Mouse (Mus musculus) testis, postnatal 14 days (tissue): ENCODE measurements at regions not wholly inside any gene's neighbourhood (a gene's known extent, or its start where the extent isn't known, plus 50 kb on each side); places are given as distances from the start of the nearest gene placed in this dataset.
A peak's percentile ranks its signal among the peaks of the same experiment; 100 is the strongest.

Source experiments
- DNase-seq: peaks from one replicate; pipeline ENCODE4 v3.0.0; 2021; ENCODE audit warnings: low spot score

DNA sequence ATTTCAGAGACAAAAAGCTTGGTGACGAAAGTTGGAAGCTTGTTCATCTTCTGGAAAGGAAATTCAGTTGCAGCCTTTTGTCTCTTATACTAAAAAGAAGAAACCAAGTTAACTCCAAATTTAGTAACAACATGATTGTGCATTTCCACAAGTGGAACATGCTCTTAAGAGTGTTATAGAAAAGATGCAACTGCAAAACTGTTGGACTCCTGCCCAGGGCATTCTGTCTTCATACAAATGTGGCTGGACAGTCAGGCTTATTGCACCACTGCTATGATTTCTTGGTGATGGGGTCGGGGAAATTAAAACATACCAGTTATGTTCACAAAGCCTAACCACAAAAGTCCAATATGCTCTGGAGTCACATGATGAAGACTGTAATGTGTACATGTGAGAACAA, 194.8 kb downstream of the Gm5447 start:
- no peak for DNase-seq

DNA sequence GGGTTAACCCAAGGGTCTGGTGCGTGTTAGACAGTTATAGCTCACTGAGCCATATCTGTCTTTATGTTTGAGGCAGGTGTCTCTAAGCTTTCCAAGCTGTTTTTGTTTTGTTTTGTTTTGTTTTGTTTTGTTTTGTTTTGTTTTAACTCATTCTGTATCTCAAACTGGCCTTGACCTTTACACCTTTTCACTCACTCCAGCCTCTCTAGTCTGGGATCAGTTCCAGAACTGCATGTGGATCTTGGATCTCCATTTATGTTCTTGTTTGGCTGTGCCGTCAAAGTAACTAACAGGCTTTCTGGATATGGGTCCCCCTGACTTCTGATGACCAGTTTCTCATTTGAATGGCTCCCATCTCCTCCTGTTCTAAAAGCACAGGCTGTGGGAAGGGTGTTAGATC, 197.7 kb downstream of the Gm5447 start:
- no peak for DNase-seq

DNA sequence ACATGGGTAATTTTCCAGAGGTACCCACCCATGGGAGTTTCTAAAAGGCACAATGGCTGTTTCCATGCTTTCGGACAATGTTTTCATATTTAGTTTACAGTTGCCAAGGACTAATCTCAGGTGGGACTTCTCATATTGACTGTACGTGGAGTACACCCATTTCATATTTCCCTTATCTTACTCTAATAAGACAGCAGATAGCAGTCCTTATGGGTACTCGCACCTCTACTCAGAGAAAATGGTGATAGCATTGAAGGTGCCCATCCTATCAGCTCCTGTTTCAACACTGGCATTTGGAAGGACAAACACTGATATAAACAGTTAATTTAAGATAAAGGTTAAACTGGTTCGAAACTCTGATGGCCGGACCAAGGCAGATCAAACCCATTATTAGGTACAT, 198.6 kb downstream of the Gm5447 start:
- no peak for DNase-seq

DNA sequence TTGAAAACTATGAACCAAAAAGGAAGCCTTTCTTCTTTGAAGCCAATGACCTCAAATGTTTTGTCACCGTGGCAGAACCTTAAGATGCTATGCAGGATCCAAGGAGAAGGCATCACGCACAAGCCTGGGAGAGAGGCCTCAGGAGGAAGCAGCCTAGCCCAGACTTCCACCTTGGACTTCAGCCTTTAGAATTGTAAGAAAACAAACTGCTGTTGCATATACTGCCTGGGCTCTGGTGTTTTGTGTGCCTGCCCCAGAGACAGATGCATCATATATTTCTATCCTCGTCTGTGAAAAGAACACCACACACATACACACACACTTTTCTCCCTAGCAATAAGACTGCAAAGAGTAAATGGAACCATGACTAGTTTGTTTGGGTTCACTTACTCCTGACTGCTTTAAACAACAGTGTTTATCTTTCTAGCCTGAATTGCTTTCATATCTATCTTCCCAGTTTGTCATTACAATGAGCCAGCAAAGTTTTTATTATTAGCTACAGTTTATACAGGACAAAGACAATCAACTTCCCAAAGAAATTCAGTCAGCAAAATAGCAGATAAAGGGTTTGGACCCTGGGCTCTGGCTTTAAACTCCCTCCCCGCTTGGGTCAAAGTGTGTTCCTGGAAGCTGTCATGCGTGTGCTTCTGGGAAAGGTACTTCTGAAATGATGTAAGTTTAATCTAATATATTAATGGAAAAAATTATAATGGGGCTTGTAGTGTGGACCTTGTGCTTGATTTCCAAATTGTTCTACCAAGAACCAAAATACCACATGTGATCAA, 204.2 kb downstream of the Gm5447 start:
- no peak for DNase-seq

DNA sequence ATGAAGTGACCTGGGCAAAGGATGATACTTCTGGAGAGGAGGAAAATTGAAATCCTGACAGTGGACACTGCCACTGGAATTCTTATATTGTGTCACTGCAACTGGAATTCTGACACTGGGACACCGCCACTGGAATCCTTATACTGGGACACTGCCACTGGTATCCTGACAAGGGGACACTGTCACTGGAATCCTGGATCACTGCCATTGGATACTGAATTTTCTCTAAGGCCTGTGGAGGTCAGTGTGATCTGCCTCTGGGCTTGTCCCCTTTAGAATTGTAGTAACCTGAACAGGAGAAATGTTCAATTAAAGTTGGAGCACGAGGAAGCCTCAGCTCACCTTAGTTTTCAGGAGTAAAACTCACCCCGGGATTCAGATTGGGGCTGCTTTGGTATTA, 205.0 kb downstream of the Gm5447 start:
- no peak for DNase-seq

DNA sequence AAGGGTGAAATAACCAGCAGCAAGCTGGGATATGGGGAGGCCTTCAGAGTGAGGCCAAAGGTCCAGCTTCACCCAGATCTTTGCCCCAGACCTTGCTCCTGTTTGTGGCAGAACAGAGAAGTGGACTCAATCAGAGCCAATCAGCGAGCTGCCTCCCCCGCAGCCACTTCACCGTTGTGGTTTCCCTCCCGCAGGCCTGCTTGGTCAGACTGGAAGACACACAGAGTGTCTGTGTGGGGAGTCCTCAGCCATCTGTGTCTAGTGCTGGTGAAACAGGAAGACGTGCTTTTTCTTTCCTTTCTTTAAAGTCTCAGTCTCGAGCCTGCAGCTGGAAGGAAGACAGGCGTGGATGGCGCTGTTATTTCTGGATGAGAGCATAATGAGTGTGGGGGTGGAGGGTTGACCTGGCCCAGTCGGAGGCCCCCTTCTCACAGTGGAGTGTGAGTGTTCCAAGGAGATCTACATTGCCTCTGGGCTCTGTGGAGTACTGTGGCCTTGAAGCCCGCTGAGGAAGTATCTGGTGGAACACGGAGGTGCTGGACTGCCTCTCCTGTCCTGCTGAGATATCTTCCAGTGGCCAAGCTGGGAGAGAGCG, 205.5 kb downstream of the Gm5447 start:
- DNase-seq, result peak; percentile 5

DNA sequence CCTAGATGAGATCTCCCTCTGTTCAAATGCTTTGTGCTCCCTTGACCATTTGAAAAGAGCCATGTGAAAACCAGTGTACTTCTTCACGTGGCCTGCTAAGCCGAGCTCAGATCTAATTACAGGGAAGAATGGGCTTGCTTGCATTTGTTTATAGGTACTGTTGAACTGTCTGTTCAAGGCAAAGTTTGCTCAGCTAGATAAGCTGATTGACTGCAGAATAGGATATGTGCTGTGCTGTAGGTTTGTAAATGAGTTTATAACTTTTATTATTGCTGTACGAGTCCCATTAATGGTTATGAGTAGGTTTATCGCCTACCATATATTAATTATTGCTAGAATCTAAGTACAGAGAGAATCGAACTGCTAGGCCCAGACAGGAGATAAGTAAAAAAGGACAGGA, 207.5 kb downstream of the Gm5447 start:
- no peak for DNase-seq

DNA sequence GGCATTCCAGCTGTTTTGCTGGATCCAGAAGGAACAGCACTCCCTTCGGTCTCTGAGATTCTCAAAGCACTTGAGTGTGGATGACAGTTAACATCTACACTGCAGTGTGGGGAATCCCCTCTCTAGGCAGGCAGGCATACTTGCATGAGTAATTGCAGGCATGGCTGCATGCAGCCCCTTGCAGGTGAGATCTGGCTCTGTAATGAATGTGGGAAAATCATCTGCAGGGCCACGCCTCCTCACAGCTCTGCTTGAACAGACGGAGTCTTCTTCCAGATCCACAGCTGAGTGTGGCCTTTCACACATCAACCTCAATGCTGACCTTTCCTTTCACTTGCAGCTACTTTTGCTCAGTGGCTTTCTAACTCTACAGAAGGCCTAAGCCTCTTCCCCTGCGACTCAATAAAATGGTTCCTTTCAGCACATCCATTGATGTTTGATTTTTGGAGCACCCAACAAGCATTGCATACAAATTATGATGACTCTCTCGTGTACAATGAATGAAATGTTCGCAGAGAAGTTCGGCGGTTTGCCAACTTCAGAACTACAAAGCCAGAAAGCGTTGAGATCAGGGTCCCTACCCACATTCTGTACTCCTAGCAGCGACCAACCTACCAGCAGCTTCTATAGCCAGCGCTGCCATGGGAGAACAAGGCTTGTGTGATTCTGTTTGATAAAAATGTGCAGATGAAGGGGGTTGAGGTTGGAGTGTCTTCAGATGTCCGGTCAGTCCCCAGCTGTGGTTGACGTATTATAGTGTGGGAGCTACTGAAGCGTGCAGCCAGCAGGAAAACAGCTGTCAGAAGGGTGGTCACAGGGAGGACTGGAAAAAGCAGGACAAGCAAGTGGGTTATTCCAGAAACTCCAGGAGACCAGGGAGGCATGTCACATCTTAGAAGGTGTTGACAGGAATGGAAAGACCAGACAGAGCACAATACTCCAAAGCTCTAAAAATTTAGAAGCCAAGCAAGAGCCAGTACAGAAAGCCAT, 211.1 kb downstream of the Gm5447 start:
- DNase-seq, result no peak

DNA sequence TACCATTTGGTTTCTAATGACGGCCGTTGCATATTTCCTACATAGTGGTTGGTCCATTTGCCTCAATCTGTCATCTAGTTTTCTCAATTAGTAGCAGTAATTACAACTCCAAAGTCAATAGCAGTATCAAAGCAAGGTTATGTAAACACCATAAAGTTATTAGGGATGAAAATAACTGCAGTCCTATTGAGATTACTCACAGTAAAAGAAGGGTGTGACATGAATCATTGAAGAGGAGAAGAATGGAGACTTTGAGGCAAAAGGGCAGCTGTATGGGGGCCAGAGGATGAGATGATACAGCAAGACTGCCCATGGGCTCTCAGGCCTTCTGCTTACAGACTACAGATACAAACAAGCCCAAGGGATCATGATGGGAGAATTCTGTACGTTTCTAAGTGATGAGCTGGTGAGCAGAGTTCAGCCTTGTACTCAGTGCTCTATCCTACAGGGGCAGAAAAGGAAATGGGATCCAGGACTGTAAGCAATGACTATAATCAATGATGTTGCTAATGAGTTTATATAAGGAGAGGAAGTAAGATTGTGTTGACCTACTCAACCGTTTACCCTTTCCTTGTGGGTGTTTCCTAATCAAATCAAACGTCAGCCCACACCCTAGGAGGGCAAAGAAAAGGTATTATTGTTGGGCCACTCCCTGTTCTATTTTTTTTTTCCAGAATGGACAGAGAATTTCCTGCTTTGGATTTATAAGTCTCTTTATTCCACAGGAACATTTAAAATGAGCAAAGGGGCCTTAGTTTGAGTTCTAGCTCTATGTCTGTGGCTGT, 213.0 kb downstream of the Gm5447 start:
- DNase-seq, result no peak

DNA sequence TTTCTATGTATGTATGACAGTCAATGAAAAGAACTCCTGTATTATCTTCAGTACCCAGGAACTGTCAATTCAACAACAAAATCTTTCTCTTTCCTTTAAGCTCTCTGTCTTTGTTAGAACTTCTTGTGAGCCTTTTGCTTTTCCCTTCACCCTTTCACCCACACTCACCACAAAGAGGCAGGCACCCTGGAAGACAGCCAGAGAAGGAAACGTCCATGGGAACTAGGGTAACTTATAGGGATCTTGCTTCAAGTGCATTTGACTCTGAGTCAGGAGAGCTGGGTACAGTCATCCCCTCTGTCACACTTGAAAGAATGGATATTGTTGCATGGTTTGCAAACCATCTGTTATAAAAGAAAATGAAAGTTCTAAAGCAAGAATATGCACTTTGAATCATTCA, 215.1 kb downstream of the Gm5447 start:
- no peak for DNase-seq

DNA sequence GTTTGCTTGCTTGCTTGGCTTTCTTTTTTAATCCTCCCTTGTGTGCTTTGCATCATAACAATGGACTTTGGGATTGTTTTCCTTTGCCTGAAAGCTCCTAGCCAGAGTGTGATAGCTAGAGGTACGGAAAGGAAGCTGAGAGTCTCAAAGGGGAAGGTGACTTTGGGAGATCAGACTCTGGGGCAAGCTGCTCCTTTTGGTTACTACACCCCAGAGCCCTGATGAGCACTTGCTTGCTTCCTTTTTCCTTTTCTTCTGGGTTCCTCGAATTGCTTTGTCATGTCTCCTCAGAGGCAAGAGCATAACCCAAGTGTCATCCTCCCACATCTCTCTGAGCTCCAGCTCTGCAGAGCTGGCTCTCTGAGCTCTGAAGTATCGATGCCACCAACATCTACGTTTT, 216.0 kb downstream of the Gm5447 start:
- no peak for DNase-seq

DNA sequence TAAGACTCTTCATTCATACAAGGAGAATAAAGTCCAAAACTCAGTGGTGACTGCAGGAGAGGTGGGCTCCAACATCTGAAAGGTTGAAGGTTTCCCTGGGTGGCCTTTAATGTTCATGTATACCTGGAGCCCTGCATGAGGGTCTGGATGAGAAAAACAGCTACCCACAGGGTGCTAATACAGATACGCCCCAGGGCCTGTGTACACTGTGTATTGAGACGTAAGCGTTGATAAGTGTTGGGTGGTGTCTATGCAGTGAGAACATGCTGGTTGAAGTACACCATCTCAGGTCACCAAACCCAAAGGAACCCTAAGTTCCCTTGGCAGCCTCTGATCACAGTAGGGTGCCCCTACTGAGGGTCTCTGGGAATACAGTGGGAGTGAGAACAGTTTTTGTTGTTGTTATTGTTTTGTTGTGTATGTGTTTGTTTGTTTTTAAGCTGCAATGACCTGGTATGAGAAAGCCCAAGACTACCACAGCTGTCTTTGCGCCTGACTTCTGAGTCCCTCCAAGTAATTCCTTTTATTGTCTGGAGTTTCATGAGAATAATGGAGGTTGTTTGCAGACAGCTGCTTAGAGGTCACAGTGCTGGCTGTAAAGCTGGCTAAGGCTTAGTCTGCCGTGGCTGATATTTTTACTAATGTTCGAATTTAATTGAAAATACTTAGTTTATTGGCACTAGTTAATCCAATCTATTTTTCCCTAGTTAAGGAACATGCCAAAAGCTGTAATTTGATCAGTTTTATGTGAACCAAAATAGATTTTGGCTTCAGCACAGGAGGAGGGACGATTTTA, 217.5 kb downstream of the Gm5447 start:
- no peak for DNase-seq

DNA sequence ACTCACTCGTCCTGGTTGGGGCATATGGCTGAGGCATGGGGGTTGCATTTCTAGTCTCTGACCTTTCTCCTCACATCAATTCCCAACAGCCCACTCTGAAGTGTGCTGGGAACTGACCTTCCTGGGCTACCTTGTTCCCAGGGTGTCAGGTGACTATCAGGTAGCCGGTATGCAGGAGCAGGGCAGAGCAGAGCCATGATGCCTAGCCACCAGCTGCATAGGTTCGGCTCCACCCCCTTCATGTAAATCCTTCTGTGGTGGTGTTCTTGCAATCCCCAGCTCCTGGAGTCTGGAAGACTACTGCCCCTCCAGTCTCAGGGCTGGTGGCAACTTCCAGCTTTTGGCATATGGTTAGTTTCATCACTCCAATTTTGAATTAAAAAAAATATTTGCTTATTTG, 221.0 kb downstream of the Gm5447 start:
- DNase-seq, result no peak

DNA sequence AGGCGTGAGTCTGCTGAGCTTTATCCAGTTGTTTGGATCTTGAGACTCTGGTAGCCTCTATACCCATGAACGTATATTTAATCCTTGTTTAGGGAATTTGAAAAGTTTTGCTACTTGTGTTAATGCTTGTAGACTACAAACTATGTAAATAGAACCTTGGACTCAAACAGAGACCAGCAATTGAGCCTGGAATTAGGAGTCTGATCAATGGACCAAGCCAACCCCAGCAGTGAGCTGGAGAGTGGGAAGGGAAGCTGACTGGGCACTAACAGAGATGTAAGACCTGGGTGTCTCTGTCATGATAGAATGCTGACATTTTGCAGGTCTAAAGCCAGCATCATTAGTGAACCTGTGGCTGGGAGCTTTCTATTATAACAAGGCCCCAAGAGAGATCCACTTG, 222.5 kb downstream of the Gm5447 start:
- DNase-seq, result no peak

DNA sequence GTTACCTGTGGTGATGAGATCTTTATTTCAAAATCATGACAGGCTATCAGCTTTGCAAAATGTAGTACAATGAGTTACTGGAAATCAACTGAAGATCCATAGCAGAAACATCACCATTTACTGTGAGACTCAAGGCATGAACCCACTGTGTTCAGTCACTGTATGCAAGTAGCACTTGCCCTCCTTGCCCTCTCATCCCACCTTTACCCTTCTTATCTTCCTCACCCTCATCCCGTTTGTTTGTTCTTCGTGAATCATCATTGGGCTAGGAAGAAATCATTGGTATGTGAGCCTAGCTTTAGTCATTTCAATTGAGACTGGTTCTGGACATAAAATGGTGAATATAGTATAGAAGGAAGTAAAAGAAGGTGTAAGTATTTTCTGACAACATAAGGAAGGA, 223.6 kb downstream of the Gm5447 start:
- no peak for DNase-seq

DNA sequence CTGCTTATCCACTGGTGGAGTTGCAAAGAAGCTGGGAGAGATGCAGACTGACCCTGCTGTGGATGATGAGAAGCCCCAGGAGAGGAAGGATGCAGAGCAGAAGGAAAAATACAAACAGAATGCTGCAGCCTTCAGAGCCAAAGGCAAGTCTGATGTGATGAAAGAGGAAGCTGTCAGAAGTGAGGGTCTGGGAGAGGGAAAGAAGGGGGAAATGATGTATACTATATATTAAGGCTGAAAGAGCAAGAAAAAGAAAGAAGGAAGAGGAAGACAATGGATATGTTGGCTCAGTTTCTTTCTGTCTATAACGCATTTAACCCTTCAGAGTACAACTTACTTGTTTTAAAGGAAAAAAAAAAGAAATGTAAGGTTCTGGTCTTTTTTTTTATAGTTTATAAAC, 225.4 kb downstream of the Gm5447 start:
- DNase-seq, result no peak

DNA sequence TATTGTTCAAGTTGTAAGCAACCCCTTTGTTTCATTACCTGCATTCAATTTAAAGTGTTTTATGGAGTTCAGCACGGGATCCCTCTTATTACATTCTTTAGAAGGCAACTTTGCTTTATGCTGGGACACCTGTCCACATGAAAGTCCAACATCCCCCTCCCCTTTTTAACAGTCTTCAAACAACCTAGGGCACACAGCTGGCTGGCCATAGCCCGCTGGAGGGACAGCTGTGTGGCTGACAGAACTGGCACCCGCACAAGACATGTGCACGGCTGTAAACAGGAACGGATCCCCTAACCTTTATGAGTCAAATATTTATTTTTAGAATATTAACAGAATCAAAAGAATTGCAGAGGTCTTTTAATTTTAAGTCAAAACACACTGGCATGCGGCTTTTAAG, 230.1 kb downstream of the Gm5447 start:
- DNase-seq, result no peak

DNA sequence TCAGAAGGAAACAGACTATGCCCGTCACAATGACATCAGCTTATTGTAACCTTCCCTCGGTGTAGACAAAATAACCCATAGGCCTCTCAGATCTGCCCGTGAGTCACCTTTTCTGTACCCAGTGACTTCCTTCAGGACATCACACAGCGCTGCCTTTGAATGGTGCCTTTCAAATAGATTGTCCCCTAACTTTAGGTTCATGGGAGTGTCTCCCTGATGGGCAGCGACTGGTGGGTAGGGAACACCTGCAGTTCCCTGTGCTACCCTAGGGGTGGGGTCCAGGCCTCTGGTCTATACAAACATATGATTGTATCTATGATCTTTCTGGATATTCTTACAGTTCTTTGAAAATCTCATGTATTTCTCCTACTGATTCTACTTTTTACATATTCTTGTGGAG, 232.4 kb downstream of the Gm5447 start:
- DNase-seq, result no peak

DNA sequence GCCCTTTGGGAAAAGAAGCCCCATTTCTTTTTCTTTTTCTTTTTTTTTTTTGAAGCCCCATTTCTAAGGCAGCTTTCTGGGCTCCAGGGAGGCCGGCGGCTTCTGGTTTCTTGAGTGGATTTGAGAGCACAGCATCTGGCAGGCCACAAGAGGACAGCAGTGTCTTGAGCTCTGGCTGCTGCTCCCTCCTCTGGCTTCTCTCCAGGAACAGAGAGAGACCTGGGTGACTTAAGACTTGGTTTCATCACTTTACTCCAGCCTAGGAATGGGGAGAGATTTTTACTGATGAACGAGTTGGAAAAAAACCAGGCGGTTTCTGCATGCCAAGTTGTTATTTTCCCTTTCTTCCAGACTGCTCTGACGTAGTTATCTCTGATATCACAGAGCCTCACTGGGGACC, 233.7 kb downstream of the Gm5447 start:
- peak; percentile 29 for DNase-seq

DNA sequence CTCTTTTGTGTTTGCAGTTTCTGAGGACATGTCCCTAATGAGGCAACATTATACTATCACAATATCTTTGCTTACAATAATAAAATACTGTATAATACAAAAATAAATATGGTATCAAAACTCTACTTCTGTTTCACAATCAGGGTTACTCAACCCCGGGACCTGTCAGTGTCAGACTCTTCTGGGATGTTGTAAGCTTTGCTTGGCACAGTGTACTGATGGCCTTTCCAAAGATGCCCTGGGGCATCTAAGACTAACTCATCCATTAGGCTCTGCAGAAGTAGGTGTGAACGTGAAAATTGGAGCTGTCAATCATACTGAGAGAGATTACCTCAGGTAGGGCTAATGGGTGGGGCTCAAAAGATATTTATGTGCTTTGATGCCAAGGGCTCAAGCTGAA, 249.0 kb downstream of the Gm5447 start:
- DNase-seq, result no peak

DNA sequence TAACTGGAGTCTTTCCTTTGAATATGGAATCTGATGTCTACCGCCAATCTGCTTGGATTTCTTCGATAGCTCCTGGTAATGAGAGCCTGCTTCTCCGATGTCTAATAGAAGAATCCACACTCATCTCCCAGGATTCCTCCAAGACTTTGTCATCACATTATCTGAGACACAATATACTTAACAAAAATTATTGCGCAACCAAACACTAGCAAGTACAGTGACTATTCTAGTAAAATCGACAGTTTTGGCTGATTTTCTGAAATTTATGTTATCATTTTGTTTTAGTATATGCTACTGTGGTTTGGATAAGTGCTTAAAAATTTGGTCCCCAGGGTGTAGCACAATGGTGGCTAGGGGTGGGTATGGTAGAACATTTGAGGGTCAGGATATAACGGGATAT, 266.5 kb downstream of the Gm5447 start:
- DNase-seq, result no peak
